Mouse (Mus musculus) cortical plate, adult 2 months (tissue): ENCODE data around the gene Nrxn3. TPM values are rescaled to one million over a fixed set of nuclear protein-coding genes. Genes with fewer than 3 reads are reported as not detected.

ENCODE experiments used
- H3K27ac ChIP-seq: fragments of 200-500 bp; 2 replicates; pipeline ENCODE4 v1.5.1; 2012; ENCODE audit warnings: low read length, control low read depth, inconsistent platforms; ENCODE audit not compliant: insufficient read depth
- H3K4me1 ChIP-seq: fragments of 200-500 bp; 2 replicates; pipeline ENCODE4 v1.6.1; 2011; ENCODE audit warnings: low read length; ENCODE audit not compliant: control insufficient read depth, insufficient read depth
- H3K4me3 ChIP-seq: fragments of 200-500 bp; 2 replicates; pipeline ENCODE4 v1.5.1; 2011; ENCODE audit warnings: mild to moderate bottlenecking, low read length, control low read depth; ENCODE audit not compliant: insufficient read depth
- CTCF ChIP-seq: fragments of 200-500 bp; IDR thresholded peaks from 2 replicates; pipeline ENCODE4 v1.5.1; 2011; ENCODE audit warnings: mild to moderate bottlenecking, control low read depth, low read length; ENCODE audit not compliant: insufficient read depth; ENCODE audit errors: extremely low read depth
- POLR2A ChIP-seq: fragments of 200-500 bp; IDR thresholded peaks from 2 replicates; pipeline ENCODE4 v1.6.1; 2011; ENCODE audit warnings: mild to moderate bottlenecking, low read length, control low read depth; ENCODE audit not compliant: insufficient read depth; ENCODE audit errors: extremely low read depth
- polyA plus RNA-seq: library from polyadenylated mRNA; depleted of rRNA; stranded (reverse); fragments of >200 nt; gene quantifications from 2 replicates; pipeline ENCODE4 v1.2.3, GENCODE M21; 2012

The Nrxn3 gene
- polyA plus RNA-seq, 1 experiment = 70.2 TPM

- TF ChIP-seq CTCF (no peak), POLR2A (no peak)
- Histone ChIP-seq H3K27ac (no peak overlapping the region), H3K4me3 (no peak overlapping the region), H3K4me1 (no peaks in the 10 kb centered on the region; the same call in 1 of the 2 replicates)
These were observed 1363.2 kb downstream of the Nrxn3 start for GRCm38 (mm10) chr12:90085862-90086261.

- TF ChIP-seq POLR2A = no peak
- TF ChIP-seq CTCF = no peak
- Histone ChIP-seq H3K4me3 (no peak overlapping the region), H3K4me1 (no peaks in the 10 kb centered on the region), H3K27ac (no peak overlapping the region)
These were observed 1373.1 kb downstream of the Nrxn3 start for GRCm38 (mm10) chr12:90095754-90096153.

- no peak overlapping the region for H3K27ac ChIP-seq
- no peak overlapping the region for H3K4me3 ChIP-seq
- no peak for TF ChIP-seq CTCF
- TF ChIP-seq POLR2A = no peak
- no peaks in the 10 kb centered on the region for H3K4me1 ChIP-seq
These were observed 1390.7 kb downstream of the Nrxn3 start for GRCm38 (mm10) chr12:90113351-90113791.

GRCm38 (mm10) chr12:90131927-90132869 is 1409.5 kb downstream of the Nrxn3 start:
- TF ChIP-seq POLR2A (no peak), CTCF (no peak)
- H3K4me3 ChIP-seq = no peak overlapping the region
- H3K4me1 ChIP-seq = peaks cover 5% of the 10 kb centered on the region
- no peak overlapping the region for H3K27ac ChIP-seq

- no peak overlapping the region for H3K4me3 ChIP-seq
- H3K4me1 ChIP-seq = peaks cover 6% of the 10 kb centered on the region; the same call in 1 of the 2 replicates
- TF ChIP-seq POLR2A (no peak), CTCF (no peak)
- H3K27ac ChIP-seq = peak overlapping the region; percentile 20; the same call in 1 of the 2 replicates
These were observed 1419.3 kb downstream of the Nrxn3 start for GRCm38 (mm10) chr12:90142011-90142410.

- TF ChIP-seq POLR2A (no peak), CTCF (no peak)
- Histone ChIP-seq H3K4me1 (peaks cover 6% of the 10 kb centered on the region; the same call in 1 of the 2 replicates), H3K27ac (peak overlapping the region; percentile 62; the same call in 1 of the 2 replicates), H3K4me3 (no peak overlapping the region)
These were observed 1421.6 kb downstream of the Nrxn3 start for GRCm38 (mm10) chr12:90144247-90144646.

- no peak for TF ChIP-seq POLR2A
- TF ChIP-seq CTCF = no peak
These were observed 1435.6 kb downstream of the Nrxn3 start for GRCm38 (mm10) chr12:90158131-90158772.

GRCm38 (mm10) chr12:90159911-90160310 is 1437.2 kb downstream of the Nrxn3 start:
- H3K4me1 ChIP-seq = no peaks in the 10 kb centered on the region

More at GRCm38 (mm10) chr12:90158131-90158772, 1435.6 kb downstream of the Nrxn3 start:
- Histone ChIP-seq H3K4me3 (no peak overlapping the region), H3K27ac (no peak overlapping the region), H3K4me1 (no peaks in the 10 kb centered on the region)

GRCm38 (mm10) chr12:90166118-90166517 is 1443.4 kb downstream of the Nrxn3 start:
- TF ChIP-seq CTCF (no peak), POLR2A (no peak)
- no peaks in the 10 kb centered on the region for H3K4me1 ChIP-seq
- no peak overlapping the region for H3K4me3 ChIP-seq
- H3K27ac ChIP-seq = no peak overlapping the region

More at GRCm38 (mm10) chr12:90159911-90160310, 1437.2 kb downstream of the Nrxn3 start:
- no peak for TF ChIP-seq CTCF
- TF ChIP-seq POLR2A = no peak
- Histone ChIP-seq H3K27ac (no peak overlapping the region), H3K4me3 (no peak overlapping the region)
